Mouse (Mus musculus): Measurements from ENCODE around the gene Pcyt1a. TPM values are rescaled to one million over a fixed set of nuclear protein-coding genes. Genes with fewer than 3 reads are reported as not detected.
"Not testable (repeated sequence)": the region's sequence is repeated elsewhere in the genome, so short reads cannot be mapped to it uniquely, and the experiment has no call there.

Gene Pcyt1a
- polyA plus RNA-seq, 1 experiment from 2014 or later: 41.3 TPM

DNA sequence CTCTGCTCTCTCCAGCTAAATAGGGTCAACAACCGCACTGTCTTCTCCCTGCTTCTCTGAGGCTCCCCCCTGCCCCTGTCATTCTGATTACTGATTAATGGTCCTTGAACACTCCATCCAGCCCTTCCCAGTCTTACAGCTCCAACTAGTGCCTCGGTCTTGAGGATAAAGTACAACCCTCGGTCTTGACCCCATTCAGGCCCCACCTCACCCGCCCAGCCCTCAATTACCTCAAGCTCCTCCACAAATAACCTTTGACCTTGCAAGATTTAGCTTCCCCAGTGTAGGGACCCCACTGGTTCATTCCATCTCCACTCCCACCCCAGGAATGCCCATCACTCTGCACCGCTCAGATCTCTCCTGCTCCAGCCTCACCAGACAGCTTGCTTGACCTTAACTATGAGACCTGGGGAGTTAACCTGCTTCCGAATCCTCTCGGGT is 53.7 kb downstream of the Pcyt1a start:
- H3K4me3 ChIP-seq (replicated peaks): no peak overlapping the region
- ATAC-seq (replicated peaks; ENCODE audit: low FRiP score): peak; percentile 89
- peak overlapping the region; percentile 54; the same call in 1 of the 2 replicates for H3K27ac ChIP-seq
- no peaks in the 10 kb centered on the region for H3K9me3 ChIP-seq (replicated peaks)
- no peak overlapping the region for H3K4me2 ChIP-seq
- no peaks in the 10 kb centered on the region for H3K36me3 ChIP-seq
- WGBS: 14% methylated on average over 7 of the region's 7 CpGs
- peaks cover 30% of the 10 kb centered on the region for H3K4me1 ChIP-seq
- no peak overlapping the region for H3K9ac ChIP-seq
- no peaks in the 10 kb centered on the region for H3K27me3 ChIP-seq

DNA sequence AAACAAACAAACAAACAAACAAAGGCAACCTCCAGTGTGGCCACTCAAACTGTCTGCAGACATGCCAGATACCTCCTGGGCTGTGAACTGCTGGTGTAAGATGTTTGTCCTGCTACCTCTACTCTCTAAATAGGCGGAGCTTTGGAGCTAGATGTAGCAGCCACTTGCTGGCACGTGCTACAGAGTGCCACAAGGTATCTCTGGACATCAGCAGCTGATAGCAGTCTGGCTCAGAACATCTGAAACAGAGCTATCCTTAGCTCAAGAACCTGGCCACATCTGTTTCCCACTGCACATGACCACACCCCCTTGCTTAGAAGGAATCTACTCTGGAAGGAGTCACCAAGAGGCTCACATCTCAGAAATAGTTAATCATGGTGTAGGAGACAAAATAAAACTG is 54.5 kb downstream of the Pcyt1a start:
- Histone ChIP-seq H3K36me3 (no peaks in the 10 kb centered on the region), H3K9ac (no peak overlapping the region), H3K4me3 (replicated peaks) (no peak overlapping the region), H3K4me2 (no peak overlapping the region), H3K9me3 (replicated peaks) (no peaks in the 10 kb centered on the region), H3K27me3 (no peaks in the 10 kb centered on the region), H3K4me1 (peaks cover 30% of the 10 kb centered on the region), H3K27ac (no peak overlapping the region)
- no peak for ATAC-seq (replicated peaks; ENCODE audit: low FRiP score)
- WGBS: 74% methylated on average over 2 of the region's 2 CpGs

- Histone ChIP-seq H3K4me2 (no peak overlapping the region), H3K27ac (no peak overlapping the region), H3K4me3 (replicated peaks) (no peak overlapping the region), H3K4me1 (peaks cover 30% of the 10 kb centered on the region), H3K27me3 (no peaks in the 10 kb centered on the region), H3K9me3 (replicated peaks) (no peaks in the 10 kb centered on the region), H3K36me3 (no peaks in the 10 kb centered on the region), H3K9ac (no peak overlapping the region)
- 75% methylated on average over 6 of the region's 6 CpGs for WGBS
- no peak for ATAC-seq (replicated peaks; ENCODE audit: low FRiP score)
Observed at GRCm38 (mm10) chr16:32486046-32486445, 55.3 kb downstream of the Pcyt1a start.

DNA sequence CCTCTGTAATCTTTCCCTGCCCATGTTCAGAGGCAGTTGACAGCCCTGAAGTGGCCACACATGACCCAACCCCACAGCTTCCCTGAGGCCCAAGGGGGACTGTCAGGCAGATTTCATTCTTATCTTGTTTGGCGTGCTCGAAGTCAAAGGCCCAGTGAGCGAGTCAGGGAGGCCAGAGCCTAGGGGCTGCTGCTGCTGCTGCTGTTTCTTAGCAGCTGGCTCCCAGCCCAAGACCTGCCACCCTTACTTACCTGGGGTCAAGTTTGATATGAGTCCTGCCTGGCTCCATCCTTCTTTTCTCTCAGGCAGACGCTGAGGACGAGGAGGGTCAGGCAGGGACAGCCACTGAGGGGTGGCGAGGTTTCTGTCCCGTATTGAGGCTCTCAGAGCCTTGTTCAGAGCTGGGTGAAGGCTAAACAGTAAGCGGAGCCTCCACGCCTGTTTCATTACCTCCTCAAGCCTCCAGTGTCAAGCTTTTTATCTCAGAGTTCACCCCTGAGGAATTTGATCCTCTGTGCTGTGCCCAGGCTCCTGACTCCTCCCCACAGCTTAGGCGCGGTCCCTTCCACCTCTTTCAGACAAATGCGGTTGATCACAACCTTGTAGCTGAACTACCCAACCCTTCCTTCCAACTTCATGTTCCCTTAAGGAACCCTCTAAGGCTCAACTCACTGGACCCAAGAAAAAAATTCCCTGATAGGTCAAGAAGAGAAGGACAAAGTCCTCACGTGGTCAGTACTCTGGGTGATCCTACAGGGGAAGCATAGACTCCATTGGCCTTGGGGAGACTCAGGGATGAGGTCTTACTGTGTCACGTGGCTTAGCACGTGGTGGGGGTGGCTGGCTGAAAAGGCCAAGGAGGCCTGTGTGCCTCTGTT is 56.8 kb downstream of the Pcyt1a start, which contains the start of gene Slc51a:
Slc51a (minus strand) TSS at position 646 of the 878 bp plus-strand sequence.
- H3K36me3 ChIP-seq: no peaks in the 10 kb centered on the region
- no peak within 1 kb of the TSS for H3K4me2 ChIP-seq
- H3K27me3 ChIP-seq: no peaks in the 10 kb centered on the region
- H3K9me3 ChIP-seq (replicated peaks): no peaks in the 10 kb centered on the region
- ATAC-seq (replicated peaks; ENCODE audit: low FRiP score): no peak
- H3K4me3 ChIP-seq (replicated peaks): no peak within 1 kb of the TSS
- H3K4me1 ChIP-seq: peaks cover 30% of the 10 kb centered on the region
- 41% methylated on average over 15 of the region's 15 CpGs for WGBS
- H3K27ac ChIP-seq: no peak within 1 kb of the TSS
- H3K9ac ChIP-seq: no peak within 1 kb of the TSS

- H3K4me2 ChIP-seq: no peak overlapping the region
- peaks cover 27% of the 10 kb centered on the region for H3K4me1 ChIP-seq
- no peak overlapping the region for H3K4me3 ChIP-seq (replicated peaks)
- H3K27me3 ChIP-seq: no peaks in the 10 kb centered on the region
- 89% methylated on average over 3 of the region's 3 CpGs for WGBS
- no peaks in the 10 kb centered on the region for H3K9me3 ChIP-seq (replicated peaks)
- no peaks in the 10 kb centered on the region for H3K36me3 ChIP-seq
- no peak overlapping the region for H3K9ac ChIP-seq
- H3K27ac ChIP-seq: no peak overlapping the region
- no peak for ATAC-seq (replicated peaks; ENCODE audit: low FRiP score)
Observed at GRCm38 (mm10) chr16:32488939-32489338, 58.2 kb downstream of the Pcyt1a start.

DNA sequence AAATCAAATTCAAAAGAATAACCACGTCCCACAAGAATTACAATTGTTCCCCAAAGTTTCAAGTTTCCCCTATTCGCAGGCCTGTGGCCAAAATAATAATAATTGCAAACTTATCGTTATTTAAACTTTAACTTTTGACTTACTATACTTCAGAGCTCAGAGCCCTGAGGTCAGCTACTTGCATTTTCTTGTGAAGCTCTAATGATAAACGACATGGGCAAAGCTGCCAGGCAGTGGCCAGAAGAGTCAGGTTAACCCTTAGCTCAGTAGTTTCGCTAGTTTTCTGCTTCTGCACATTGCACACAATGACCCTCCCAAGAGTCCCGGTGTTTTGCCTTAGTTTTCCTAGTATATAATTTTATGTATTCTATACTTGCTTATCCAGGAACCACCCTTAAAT is 63.6 kb downstream of the Pcyt1a start:
- not testable (repeated sequence) for ATAC-seq (replicated peaks; ENCODE audit: low FRiP score); H3K4me2 ChIP-seq; H3K4me1 ChIP-seq; H3K9me3 ChIP-seq (replicated peaks); H3K36me3 ChIP-seq; H3K4me3 ChIP-seq (replicated peaks); H3K9ac ChIP-seq; H3K27ac ChIP-seq; H3K27me3 ChIP-seq
- 54% methylated on average over 6 of the region's 6 CpGs for WGBS

DNA sequence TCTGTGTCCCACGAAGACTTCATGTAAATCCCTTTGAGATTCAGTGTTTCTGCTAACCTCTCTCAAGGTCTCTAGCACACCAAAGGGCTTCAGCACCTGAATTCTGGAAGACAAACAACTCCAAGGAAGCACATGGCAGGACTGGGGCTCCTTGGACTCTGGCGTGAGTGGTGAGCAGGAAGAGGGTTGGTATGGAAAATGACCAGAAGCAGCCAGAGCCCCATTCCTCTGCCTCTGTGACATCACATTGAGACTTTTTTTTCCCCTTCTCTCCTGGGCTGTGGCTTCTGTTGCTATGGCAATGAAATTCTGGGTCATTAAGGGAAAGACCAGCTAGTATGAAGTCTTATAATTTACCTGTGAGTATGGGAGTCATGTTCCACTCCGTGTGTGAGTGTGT is 65.2 kb downstream of the Pcyt1a start, which contains the start of gene Zdhhc19:
Zdhhc19 (plus strand) TSS at position 301 of the 400 bp plus-strand sequence.
- WGBS: 75% methylated on average over 3 of the region's 3 CpGs
- Histone ChIP-seq H3K4me2 (no peak within 1 kb of the TSS), H3K9ac (no peak within 1 kb of the TSS), H3K9me3 (replicated peaks) (no peaks in the 10 kb centered on the region), H3K36me3 (no peaks in the 10 kb centered on the region), H3K27me3 (peaks cover 11% of the 10 kb centered on the region), H3K4me3 (replicated peaks) (no peak within 1 kb of the TSS), H3K4me1 (peaks cover 6% of the 10 kb centered on the region; the same call in 1 of the 2 replicates), H3K27ac (no peak within 1 kb of the TSS)
- no peak for ATAC-seq (replicated peaks; ENCODE audit: low FRiP score)

DNA sequence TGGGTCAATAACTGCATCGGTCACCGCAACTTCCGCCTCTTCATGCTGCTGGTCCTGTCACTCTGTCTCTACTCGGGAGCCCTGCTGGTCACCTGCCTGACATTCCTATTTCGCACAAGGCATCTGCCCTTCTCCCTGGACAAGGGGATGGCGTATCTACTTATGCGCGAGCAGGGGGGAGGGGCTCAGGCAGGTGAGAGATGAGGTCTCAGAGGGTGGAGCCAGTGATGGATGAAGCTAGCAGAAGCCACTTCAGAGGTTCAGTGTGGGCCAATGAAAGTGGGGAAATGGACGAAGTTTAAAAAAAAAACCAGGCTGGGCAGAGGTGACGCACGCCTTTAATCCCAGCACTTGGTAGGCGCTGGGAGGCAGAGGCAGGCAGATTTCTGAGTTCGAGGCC is 68.3 kb downstream of the Pcyt1a start:
- no peak for ATAC-seq (replicated peaks; ENCODE audit: low FRiP score)
- Histone ChIP-seq H3K27me3 (peaks cover 13% of the 10 kb centered on the region), H3K4me1 (peaks cover 8% of the 10 kb centered on the region; the same call in 1 of the 2 replicates), H3K36me3 (no peaks in the 10 kb centered on the region), H3K4me2 (peak overlapping the region; percentile 75; the same call in 1 of the 2 replicates), H3K9ac (no peak overlapping the region), H3K9me3 (replicated peaks) (no peaks in the 10 kb centered on the region), H3K4me3 (replicated peaks) (no peak overlapping the region), H3K27ac (no peak overlapping the region)
- WGBS: 65% methylated on average over 13 of the region's 13 CpGs

- H3K4me2 ChIP-seq: peak overlapping the region; percentile 75
- WGBS: 8% methylated on average over 22 of the region's 22 CpGs
- no peaks in the 10 kb centered on the region for H3K9me3 ChIP-seq (replicated peaks)
- peaks cover 13% of the 10 kb centered on the region for H3K27me3 ChIP-seq
- H3K36me3 ChIP-seq: no peaks in the 10 kb centered on the region
- peak overlapping the region; percentile 42 for H3K4me3 ChIP-seq (replicated peaks)
- no peak overlapping the region for H3K27ac ChIP-seq
- H3K4me1 ChIP-seq: peaks cover 8% of the 10 kb centered on the region; the same call in 1 of the 2 replicates
- no peak overlapping the region for H3K9ac ChIP-seq
- peak; percentile 91 for ATAC-seq (replicated peaks; ENCODE audit: low FRiP score)
Observed at GRCm38 (mm10) chr16:32499430-32500037, 68.8 kb downstream of the Pcyt1a start.

DNA sequence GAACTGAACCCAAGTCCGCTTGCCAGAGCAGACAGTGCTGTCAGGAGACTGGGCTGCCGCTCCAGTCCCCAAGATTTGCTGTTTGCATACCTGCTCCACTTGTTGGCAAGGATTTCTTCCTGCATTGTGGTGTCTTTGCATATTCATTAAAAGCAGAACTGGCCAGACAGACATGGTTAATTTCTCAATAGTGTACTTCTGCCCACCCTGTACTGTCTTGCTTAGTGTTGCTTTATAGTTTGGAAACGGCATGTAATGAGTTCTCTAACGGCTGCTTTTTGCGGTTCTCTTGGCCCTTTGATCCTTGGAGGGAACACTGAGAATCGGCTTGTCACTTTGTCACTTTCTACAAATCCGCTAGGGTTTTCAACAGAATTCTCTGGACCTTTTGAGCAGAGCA is 70.7 kb downstream of the Pcyt1a start:
- Histone ChIP-seq H3K4me1 (peaks cover 8% of the 10 kb centered on the region; the same call in 1 of the 2 replicates), H3K36me3 (no peaks in the 10 kb centered on the region), H3K4me2 (no peak overlapping the region), H3K9ac (no peak overlapping the region), H3K27ac (no peak overlapping the region), H3K27me3 (peaks cover 13% of the 10 kb centered on the region), H3K4me3 (replicated peaks) (no peak overlapping the region), H3K9me3 (replicated peaks) (no peaks in the 10 kb centered on the region)
- ATAC-seq (replicated peaks; ENCODE audit: low FRiP score): no peak
- 54% methylated on average over 7 of the region's 7 CpGs for WGBS

DNA sequence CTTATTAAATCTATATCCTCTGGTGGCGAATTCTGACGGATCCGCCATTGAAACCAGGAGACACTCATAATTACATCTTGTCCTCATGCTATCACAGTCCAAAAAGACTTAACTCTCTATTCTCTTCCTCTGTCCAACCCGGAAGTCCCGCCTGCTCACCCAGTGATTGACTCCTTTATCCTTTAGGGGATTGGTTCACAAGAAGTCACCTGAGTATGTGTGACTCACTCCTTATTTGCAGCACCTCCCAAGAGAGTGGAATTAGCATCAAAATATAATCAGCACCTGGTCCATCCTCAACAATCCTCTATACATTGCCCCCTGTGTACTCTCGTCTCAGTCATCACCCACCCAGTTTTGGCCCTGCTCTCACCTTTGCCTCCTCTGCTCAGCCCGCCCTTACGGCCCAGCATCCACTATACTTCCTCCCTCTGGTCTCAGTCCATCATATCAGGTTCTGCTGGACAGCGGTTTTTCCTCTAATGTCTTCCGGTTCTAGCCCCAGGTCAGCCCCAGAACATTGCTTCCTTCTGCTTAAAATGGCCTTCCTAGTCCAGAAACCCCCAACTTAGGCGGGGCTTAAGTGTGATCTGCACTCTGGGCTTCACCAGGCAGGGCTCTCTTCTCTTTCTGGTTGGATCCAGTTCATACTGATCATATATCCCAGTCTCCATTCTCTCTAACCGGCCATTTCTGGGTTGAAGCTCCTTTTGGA is 72.1 kb downstream of the Pcyt1a start:
- Histone ChIP-seq H3K9me3 (replicated peaks) (no peaks in the 10 kb centered on the region), H3K4me2 (no peak overlapping the region), H3K9ac (no peak overlapping the region), H3K27me3 (peaks cover 13% of the 10 kb centered on the region), H3K4me1 (peaks cover 8% of the 10 kb centered on the region; the same call in 1 of the 2 replicates), H3K4me3 (replicated peaks) (no peak overlapping the region), H3K27ac (no peak overlapping the region), H3K36me3 (no peaks in the 10 kb centered on the region)
- 86% methylated on average over 12 of the region's 12 CpGs for WGBS
- no peak for ATAC-seq (replicated peaks; ENCODE audit: low FRiP score)
